Mouse (Mus musculus) lung, adult 2 months (tissue): ENCODE measurements around the gene Hdac9.

Experiments used
- CTCF ChIP-seq: fragments of 200-500 bp; IDR thresholded peaks from 2 replicates; pipeline ENCODE4 v1.5.1; 2011; ENCODE audit warnings: mild to moderate bottlenecking, low read length, control low read depth; ENCODE audit not compliant: insufficient read depth
- POLR2A ChIP-seq: fragments of 200-500 bp; IDR thresholded peaks from 2 replicates; pipeline ENCODE4 v1.6.1; 2011; ENCODE audit warnings: low read depth, mild to moderate bottlenecking, control low read depth, low read length, borderline replicate concordance; ENCODE audit errors: extremely low read depth

DNA sequence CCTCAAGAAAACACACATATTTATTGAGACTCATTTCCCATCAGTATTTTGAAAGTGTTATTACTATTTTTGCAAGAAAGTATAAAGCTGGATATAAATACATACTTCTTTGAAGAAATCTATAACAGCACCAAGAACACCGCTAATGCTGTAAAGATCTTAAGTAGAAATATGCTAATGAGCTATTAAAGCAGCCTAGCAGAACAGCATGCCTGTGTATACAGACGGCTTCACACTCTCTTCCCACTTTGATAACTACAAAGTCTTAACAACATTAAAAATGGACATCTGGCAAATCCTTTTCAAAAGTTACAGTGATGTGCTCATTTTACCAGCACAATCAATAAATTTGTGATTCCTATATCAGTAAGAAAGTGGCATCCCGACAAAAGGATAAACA, 88.2 kb downstream of the Hdac9 start:
- TF ChIP-seq POLR2A (no peak), CTCF (no peak)
